Mouse (Mus musculus) brain, embryonic 14.5 days (tissue): ENCODE results near the gene Med12l.

Experiments
- CTCF ChIP-seq: fragments of 200-500 bp; IDR thresholded peaks from 2 replicates; pipeline ENCODE4 v1.5.1; 2012; ENCODE audit warnings: inconsistent platforms, mild to moderate bottlenecking, moderate library complexity, borderline replicate concordance; ENCODE audit not compliant: insufficient read depth, insufficient read length; ENCODE audit errors: extremely low read depth
- POLR2A ChIP-seq: fragments of 200-500 bp; IDR thresholded peaks from 2 replicates; pipeline ENCODE4 v1.6.1; 2012; ENCODE audit warnings: mild to moderate bottlenecking, inconsistent platforms, borderline replicate concordance; ENCODE audit not compliant: poor library complexity, insufficient read depth, insufficient read length, severe bottlenecking; ENCODE audit errors: extremely low read depth

GRCm38 (mm10) chr3:59175234-59175633 lies 169.6 kb downstream of the Med12l start:
- TF ChIP-seq POLR2A (no peak), CTCF (peak; percentile 66; the same call in 1 of the 2 replicates)
